Mouse (Mus musculus) granulocyte monocyte progenitor cell, adult 5-6 weeks (primary cell): ENCODE measurements around the gene Utp3. TPM values are rescaled to one million over a fixed set of nuclear protein-coding genes. Genes with fewer than 3 reads are reported as not detected.
"Not testable (repeated sequence)": the region's sequence is repeated elsewhere in the genome, so short reads cannot be mapped to it uniquely, and the experiment has no call there.

ENCODE experiments used
- ATAC-seq: replicated peaks from 2 replicates; pipeline ENCODE4 v1.8.0; 2016; ENCODE audit warnings: mild to moderate bottlenecking, moderate TSS enrichment, inconsistent platforms; ENCODE audit not compliant: poor library complexity, severe bottlenecking
- total RNA-seq, 2 experiments: library from RNA; stranded (forward) in 1 of 2; stranded (reverse) in 1 of 2; fragments of 200-712, 200-1000 nt in 1 of 2; fragments of >200 nt in 1 of 2; fragmentation: Nextera tagmentation in 1 of 2; gene quantifications; 2 replicates each; pipeline ENCODE4 v1.2.3; 2014 to 2017

The Utp3 gene
- total RNA-seq (2014; fragmentation: Nextera tagmentation) (65.6 and 68.8 TPM in 2 replicates), total RNA-seq (2017) (57.5 and 59.9 TPM in 2 replicates)

DNA sequence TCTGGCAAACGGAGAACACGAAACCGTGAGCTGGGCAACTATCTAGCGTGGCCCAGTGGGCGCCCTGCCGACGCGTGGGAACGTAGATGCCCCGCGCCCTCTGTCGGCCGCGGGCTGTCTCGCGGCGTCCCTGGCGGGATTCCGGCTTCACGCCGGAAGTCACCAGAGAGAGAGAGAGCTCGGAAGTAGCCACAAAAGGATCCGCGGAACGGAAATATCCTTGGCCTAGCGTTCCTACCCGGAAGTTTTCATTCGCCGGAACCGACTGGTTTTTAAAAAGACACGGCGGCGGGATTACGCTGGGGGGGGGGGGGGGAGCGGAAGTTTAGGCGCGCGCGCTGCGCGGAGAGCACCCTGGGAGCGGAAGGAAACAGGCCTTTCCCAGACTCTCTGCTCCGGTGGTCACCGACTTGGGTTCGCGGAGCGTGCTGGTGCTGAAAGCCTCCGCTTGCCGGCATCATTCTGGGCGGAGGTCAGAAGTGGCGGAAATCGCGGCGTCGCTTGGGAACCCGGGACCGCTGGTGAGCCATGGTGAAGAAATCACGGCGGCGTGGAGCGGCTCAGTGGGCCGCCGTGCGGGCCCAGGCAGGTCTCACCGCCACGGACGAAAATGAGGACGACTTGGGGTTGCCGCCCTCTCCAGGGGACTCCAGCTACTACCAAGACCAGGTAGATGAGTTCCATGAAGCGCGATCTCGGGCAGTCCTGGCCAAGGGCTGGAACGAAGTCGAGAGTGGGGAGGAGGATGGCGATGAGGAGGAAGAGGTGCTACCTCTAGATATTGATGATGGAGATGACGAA is at the start of gene Utp3:
Gene Utp3 (plus strand): TSS at position 377 of the 801 bp plus-strand sequence.
- ATAC-seq, result peak; percentile 94

DNA sequence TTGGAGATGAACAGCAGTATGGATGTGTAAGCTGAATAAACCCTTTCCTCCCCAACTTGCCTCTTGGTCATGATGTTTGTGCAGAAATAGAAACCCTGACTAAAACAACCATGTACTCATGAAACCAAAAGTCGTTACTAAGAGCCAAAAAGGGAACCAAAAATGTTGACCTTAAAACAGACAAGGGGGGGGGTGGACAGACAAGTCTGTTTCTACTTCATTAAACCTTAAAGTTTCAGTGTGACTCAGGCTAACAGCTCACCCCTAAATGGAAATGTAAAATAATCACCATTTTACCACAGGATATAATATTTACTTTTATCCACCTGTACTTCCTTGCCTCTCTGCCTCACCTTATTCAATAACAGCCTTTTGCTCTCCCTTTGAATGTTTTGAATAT is 45.7 kb upstream of the Utp3 start:
- ATAC-seq, result peak; percentile 97

DNA sequence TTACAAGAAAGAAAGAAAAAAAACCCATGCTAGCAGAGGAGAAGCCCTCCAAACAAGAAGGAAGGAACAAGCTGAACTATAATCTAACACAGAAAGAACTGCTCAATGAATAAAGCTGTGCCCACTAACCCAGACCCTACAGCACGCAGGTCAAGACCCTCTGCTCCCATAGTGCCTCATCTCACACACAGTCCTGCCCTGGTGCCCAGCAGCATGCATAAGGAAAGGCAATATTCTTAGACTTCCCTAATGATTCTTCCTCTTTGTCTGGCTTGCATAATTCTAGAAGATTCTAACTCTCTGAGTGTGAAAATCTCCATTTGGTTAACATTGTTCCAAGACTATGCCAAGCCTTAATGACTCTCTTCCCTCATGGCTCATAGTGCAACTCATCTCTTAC is 45.3 kb upstream of the Utp3 start:
- ATAC-seq, result peak; percentile 91

DNA sequence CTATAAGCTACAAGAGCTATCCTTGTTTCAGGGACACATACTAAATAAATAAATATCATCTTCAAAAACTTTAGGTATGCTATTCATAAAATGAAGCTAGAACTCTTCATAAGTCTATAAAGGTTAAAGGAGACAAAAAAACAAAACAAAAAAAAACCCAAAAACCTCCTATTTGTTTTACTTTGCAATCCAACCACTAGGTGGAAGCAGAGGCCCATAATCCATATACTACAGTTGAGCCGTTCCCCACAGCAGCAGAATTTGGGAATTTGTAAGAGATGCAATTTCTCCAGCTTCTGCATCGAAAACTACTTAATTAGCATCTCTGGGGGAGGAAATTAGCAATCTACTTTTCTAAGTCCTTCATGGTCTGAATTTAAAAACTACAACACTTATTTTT is 35.0 kb upstream of the Utp3 start:
- ATAC-seq, result peak; percentile 96

DNA sequence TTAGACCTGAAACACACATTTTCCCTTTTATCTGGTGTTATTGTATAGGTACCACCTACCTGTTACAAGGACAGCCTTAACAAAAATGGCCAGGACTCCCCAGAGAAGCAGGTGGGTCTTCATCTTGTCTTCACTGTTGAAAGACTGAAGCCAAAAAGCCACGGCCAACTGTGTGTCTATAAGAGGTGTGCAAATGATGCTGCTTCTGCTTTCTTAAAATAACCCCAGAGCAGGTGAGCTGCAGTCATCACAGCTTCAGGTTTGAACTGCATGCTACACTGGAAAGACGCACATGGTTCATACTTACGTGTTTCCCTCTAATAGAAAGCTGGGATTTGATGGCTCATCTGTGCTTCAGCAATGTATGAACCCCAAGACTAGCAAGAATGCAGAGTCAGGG is 26.6 kb upstream of the Utp3 start, which contains the start of gene Jchain:
Gene Jchain (minus strand): TSS at position 235 of the 400 bp plus-strand sequence.
- no peak for ATAC-seq

DNA sequence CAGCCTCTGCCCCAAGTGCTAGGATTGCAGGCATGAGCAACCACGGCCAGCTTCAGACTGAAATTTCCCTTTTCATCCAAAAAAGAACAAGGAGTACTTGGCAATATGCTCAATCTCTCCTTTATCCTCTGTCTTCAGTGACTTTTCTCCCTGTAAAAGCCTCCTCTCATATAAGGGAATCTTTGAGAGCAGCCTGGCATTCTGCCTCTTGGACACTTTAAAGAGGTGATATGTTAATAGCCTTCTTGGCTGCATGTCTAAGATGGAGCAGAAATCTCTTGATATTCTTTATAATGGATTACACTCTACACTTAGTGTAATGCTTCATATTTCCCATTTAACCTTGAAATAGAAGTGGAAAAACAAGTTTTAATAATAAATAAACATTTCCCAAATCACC is 23.4 kb upstream of the Utp3 start:
- no peak for ATAC-seq

DNA sequence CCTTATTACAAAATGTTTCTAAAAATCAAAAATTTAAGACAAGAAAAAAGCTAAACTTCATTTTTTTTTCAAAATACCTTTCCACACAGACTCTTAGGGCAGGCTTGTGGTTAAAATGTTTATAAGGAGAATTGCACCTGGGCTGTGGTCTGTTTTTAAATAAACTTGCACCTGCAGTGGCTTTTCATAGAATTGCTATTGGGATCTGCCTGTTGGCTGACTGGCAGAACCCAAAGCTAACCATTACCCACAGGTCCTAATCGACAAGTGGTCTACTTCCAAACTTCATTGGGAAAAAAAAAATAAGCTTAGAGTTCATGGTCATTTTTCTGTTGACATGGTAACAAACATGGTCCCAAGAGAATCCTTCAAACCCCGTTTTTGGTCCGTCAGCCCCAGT is 19.6 kb upstream of the Utp3 start:
- no peak for ATAC-seq

DNA sequence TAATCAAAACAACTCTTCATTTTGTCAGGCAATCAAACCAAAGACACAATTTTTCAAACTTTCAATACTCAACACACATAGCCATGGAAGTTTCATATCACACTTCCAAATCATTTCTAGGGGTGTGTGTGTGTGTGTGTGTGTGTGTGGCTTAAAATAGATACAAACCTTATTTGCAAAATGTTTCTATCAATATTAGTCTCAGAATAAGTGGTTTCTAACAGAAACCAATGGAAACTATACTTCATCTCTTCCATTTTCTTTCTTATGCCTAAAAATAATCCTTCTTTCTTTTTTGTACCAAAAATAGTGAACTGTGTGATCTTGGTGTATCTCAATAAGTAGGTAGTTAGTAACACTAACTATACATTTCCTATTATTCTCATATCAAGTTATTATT is 13.4 kb upstream of the Utp3 start:
- no peak for ATAC-seq

DNA sequence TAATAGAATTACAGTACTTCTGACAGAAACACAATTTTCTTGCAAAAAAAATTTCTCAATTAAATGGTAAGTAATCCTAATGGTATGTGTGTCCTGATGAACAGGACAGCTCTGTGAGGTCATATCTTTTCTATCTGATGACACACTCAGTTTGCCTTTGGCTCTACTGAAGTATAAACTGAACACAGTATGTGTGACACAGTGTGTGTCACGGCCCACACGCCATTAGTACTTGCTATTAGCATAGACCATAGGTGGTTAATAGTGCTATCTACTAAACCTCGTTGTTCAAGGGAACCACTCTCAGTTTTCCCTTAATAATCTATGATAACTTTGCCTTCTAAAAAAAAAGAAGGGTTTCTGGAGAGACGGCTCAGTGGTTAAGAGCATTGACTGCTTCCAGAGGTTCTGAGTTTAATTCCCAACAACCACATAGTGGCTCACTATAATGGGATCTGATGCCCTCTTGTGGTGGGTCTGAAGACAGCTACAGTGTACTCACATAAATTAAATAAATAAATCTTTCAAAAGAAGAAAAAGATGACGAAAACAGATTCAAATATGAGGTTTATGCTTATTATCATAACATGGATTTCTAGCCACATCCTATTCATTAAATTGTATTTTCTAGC is 11.5 kb upstream of the Utp3 start:
- peak; percentile 52 for ATAC-seq

DNA sequence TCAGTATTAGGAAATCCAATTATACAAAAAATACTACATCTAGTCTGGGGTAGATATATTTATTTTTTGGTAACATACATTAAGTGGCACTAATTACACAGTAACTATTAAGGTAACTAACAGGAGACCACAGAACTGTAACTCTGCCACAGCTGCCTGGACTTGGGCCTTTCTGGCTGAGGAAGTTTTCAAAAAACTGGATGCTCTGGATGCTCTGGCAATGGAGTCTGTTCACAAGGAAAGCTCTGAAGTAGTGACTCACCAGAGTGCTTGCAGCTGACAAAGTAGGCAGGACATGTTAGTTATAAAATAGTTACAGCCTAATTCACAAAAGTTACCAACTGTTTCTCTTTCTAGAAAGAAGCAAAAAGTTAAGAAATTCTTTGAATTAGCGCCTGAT is 9.9 kb upstream of the Utp3 start:
- not testable (repeated sequence) for ATAC-seq

DNA sequence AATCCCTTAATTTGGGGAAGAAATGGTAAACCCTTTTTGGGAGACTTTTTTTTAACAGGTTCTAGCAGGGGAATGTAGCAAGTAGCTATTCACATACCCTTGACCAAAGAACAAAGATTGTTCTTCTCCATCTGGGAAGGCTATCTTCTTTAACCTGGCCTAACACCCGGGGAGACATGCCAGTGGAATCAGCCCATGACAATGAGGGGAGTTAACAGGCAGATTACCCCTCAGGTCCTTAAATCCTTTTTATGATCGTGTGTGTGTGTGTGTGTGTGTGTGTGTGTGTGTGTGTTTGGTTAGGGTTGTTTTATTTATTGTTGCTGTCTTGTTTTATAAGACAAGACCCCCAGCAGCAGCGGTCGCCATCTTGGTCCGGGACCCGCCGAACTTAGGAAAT is 8.7 kb upstream of the Utp3 start:
- no peak for ATAC-seq

DNA sequence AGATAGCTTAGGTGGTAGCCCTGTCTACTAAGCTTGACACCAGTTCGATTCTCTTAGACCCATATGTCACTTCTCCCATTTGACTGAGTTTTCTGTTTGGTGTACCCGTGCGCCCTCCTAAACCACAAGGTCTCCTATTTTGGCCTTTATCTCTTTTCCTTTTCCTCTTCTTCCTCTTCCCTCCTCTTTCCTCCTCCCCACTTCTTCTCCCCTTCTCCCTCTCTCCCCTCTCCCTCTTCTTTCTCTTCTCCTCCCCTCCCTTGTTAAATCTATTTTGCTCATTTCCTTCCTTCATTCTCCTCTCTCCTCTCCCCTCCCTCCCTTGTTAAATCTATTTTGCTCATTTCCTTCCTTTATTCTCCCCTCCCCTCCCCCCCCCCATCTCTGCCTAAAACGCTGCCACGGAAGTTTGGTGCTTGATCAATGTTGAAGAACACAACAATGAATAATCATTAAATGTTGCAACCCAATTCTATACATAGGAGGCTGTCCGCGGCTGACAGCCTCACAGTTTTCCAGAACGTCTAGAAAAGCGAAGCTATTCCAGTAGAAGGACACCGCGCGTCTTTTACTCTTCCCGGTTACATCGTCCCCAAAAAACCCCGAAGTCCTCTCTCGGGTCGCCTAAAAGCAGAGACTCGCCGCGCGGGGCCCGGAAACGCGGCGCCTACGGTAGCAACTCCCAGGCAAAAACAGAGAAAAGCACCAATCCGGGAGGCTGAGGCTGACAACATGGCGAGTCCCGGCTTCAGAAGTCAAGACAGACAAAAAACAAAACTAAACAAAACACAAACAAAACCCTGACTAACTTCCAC is 784 bp upstream of the Utp3 start:
- peak; percentile 19 for ATAC-seq

DNA sequence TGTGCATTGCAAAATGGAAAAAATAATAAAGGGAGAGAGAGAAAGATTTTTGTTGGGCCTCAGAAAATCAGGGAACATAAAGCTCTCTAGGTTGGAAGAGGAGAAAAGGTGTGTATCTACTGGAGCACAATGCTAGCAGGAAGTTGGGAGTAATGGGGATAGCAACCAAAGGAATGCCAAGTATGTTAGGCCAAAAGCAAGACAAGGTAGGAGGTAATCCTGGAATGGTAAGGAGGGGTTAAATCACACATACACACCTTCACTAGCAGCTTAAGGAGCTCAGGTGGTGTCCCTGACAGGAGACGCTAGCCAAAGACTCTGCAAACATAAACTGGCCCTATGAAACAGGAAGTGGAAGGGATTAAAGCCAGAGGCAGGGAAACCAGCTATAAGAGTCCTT is 4.7 kb downstream of the Utp3 start:
- no peak for ATAC-seq

DNA sequence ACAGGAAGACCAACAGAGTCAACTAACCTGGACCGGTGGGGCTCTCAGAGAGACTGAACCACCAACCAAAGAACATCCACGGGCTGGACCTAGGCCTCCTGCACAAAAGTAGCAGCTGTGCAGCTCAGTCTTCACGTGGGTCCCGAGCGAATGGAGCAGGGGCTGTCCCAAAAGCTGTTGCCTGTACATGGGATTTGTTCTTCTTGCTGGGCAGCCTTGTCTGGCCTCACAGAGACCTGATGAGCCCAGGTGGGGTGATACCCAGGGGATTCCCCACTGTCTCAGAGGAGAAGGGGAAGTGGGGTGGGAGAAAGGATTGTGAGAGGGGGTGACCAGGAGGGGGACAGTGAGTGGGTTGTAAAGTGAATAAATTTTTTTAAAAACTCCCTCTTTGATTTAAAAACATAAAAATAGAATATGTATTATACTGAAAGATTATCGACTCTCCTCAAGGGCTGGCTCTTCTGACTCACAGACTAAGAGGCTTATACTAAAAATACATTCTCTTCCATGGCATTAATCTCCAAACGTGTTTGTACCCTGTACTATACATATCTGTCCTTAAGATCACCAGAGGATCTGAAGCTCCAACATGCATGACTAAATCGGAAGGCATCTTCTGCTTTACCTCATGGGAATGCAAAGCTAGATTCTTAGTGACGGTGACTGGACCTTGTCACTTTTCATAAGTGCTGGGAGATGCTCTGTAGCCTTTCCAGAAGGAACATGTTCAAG is 7.0 kb downstream of the Utp3 start:
- ATAC-seq, result no peak

DNA sequence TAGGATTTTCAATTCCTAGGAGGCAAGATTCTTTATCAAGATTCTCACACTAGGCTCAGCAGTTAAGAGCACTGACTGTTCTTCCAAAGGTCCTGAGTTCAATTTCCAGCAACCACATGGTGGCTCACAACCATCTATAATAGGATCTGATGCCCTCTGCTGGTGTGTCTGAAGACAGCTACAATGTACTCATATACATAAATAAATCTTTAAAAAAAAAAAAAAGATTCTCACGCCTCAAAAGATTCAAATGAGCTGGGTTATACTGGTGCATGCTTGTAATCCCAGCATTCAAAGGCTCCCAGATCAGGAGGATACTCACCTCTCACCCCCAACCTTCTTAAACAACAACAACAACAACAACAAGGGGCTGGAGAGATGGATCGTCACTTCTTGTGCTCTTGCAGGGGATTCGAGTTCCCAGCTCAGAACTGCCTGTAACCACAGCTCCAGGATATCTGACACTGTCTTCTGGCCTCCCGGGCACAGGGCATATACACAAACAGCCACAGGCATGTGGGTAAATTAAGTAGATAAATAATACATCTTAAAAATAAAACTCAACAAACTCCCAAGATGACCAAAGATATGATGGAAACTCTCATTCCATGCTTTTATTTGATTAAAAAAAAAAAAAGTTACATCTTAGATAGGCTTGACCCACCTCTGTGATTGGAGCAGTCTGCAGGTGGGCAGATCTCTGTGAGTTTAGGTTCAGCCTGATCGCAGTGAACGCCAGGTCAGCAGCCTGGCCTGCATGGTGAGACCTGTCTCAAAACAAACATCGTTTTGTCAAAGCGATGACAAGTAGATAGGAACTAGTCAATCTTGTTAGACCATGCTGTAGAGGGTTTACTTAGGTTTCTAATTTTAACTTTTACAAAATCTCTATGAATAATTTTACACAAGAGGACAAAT is 8.9 kb downstream of the Utp3 start:
- no peak for ATAC-seq

DNA sequence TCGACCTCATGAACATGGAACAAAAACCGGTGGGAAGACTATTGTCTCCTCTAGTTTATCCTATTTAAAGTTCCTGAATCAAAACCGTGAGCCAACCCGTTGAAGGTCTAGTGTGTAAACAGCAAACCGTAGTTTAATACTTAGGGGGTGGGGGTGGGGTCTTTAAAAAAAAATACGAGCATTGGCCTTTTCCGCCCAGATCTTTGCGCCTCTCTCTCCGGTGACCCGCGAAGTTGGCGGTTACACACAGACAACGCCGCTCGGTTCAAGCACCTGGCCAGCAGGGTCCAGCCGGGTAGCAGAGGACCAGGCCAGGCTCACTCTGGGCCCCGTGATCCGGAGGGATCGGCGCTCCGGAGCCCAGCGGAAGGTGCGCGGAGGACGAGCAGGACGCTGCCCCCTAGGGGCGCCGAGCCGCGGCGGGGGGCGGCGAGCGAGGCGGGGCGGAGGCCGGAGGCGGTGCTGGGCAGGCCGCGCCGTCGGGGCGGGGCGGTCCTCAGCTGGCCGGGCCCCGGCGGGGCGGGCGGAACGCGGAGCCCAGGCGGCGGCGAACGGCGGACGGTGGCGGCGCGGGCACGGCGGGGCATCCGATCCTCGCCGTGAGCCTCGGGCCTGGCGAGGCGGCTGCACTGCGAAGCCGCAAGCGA is 10.4 kb downstream of the Utp3 start, which contains the start of gene Rufy3:
Gene Rufy3 (plus strand): TSS at position 540 of the 647 bp plus-strand sequence.
- peak; percentile 87 for ATAC-seq

DNA sequence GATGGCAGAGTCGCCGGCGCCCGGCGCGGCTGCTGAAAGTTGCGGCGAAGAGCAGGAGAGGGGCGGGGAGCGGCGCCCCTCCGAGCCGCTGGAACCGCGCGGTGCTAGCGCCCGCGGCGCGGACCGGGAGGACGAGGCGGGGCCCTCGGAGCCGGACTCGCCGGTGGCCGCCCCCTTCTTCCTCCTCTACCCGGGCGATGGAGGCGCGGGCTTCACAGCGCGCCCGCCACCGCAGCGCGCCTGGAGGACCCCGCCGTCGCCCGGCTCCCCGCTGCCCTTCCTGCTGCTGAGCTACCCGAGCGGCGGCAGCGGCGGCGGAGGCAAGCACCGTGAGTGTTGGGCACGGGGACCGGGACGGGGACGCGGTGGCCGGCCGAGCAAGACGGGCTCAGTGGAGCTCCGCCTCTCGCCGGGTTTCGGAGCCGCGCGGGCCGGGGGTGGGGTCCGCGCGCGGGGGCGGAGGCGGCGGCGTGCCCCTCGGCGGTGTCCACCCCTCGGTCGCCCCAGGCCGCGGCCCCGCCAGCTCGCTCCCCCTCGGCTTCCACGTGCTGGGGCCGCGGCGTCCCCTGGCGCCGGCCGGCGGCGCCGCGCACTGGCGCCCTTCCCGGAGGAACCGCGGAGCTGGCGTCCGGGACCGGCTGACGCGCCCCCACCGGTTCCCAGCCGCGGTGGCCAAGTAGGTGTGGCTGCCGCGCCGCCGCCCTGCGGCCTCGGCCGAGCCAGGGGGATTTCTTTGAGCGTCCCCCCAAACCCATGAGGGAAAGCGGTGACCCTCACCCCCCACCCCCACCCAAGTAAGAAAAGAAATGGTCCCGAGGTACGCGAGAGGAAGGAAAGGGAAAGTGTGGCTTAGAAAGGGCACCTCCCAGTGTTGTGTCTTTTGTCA is 11.1 kb downstream of the Utp3 start:
- ATAC-seq, result peak; percentile 61
